ENCODE assay signal across 27 mouse cellular contexts in genomic region chrX:161952356-161952755, GRCm38 (mm10).
A peak's percentile ranks its signal among the peaks of the same experiment; 100 is the strongest.
DNase-seq lines count a peak whose midpoint lies in the region; ATAC-seq lines count a peak whose summit lies in the region.
"Had no signal": no experiment of that assay in that cellular context is flagged by ENCODE, and none has a peak within 500 bp of the region (broad histone marks: within the 10 kb centered on the region; RNA-seq: fewer than 3 reads in every experiment).

No protein-coding gene starts in this region.

- no peaks in the 10 kb centered on the region for H3K36me3 ChIP-seq in forebrain, embryonic 14.5 days (ENCODE audit: control insufficient read depth, insufficient read depth, low read length)
- no peaks in the 10 kb centered on the region for H3K36me3 ChIP-seq in forebrain, embryonic 12.5 days (replicated peaks)
- H3K36me3 ChIP-seq: embryonic facial prominence, embryonic 10.5 days; embryonic facial prominence, embryonic 13.5 days; hindbrain, embryonic 10.5 days; hindbrain, embryonic 13.5 days; intestine, embryonic 15.5 days had no signal

- no peaks in the 10 kb centered on the region for H3K4me1 ChIP-seq in forebrain, embryonic 14.5 days (ENCODE audit: control insufficient read depth, insufficient read depth, low read length)
- H3K4me1 ChIP-seq in forebrain, embryonic 12.5 days: no peaks in the 10 kb centered on the region
- H3K4me1 ChIP-seq: embryonic facial prominence, embryonic 13.5 days; intestine, embryonic 15.5 days had no signal

- no peak overlapping the region for H3K4me3 ChIP-seq in forebrain, embryonic 14.5 days (ENCODE audit: low read depth, low read length)
- H3K4me3 ChIP-seq in forebrain, embryonic 12.5 days (replicated peaks): no peak overlapping the region
- H3K4me3 ChIP-seq: embryonic facial prominence, embryonic 10.5 days; embryonic facial prominence, embryonic 13.5 days; erythroblast, embryonic 14.5 days; gastrocnemius, adult 2 months; hindbrain, embryonic 10.5 days; hindbrain, embryonic 13.5 days; intestine, embryonic 15.5 days had no signal

- H3K4me2 ChIP-seq in forebrain, embryonic 14.5 days (ENCODE audit: low read length): no peak overlapping the region
- no peak overlapping the region for H3K4me2 ChIP-seq in forebrain, embryonic 12.5 days
- H3K4me2 ChIP-seq: embryonic facial prominence, embryonic 13.5 days; heart, embryonic 11.5 days; hindbrain, embryonic 13.5 days; intestine, embryonic 15.5 days had no signal

- no peak overlapping the region for H3K9ac ChIP-seq in forebrain, embryonic 14.5 days (ENCODE audit: low read length)
- H3K9ac ChIP-seq in forebrain, embryonic 12.5 days: no peak overlapping the region
- H3K9ac ChIP-seq: embryonic facial prominence, embryonic 13.5 days; hindbrain, embryonic 13.5 days; intestine, embryonic 15.5 days had no signal

- H3K27me3 ChIP-seq in forebrain, embryonic 14.5 days (replicated peaks; ENCODE audit: control insufficient read depth, insufficient read depth, low read length): no peaks in the 10 kb centered on the region
- H3K27me3 ChIP-seq in forebrain, embryonic 12.5 days: peaks cover 30% of the 10 kb centered on the region
- H3K27me3 ChIP-seq: intestine, embryonic 15.5 days had no signal

- no peak overlapping the region for H3K27ac ChIP-seq in forebrain, embryonic 14.5 days (ENCODE audit: low read depth, low read length)
- H3K27ac ChIP-seq in forebrain, embryonic 12.5 days: no peak overlapping the region
- H3K27ac ChIP-seq: embryonic facial prominence, embryonic 10.5 days; embryonic facial prominence, embryonic 13.5 days; gastrocnemius, adult 2 months; hindbrain, embryonic 10.5 days; hindbrain, embryonic 13.5 days; intestine, embryonic 15.5 days had no signal

- no peaks in the 10 kb centered on the region for H3K9me3 ChIP-seq in forebrain, embryonic 14.5 days (replicated peaks; ENCODE audit: control insufficient read depth, low read length)
- no peaks in the 10 kb centered on the region for H3K9me3 ChIP-seq in forebrain, embryonic 12.5 days
- H3K9me3 ChIP-seq: embryonic facial prominence, embryonic 10.5 days; embryonic facial prominence, embryonic 13.5 days; hindbrain, embryonic 10.5 days; hindbrain, embryonic 13.5 days; intestine, embryonic 15.5 days had no signal

- peak; percentile 41 for DNase-seq in forebrain, embryonic 14.5 days (ENCODE audit: low spot score)
- no peak for DNase-seq in frontal cortex, postnatal 25 days (ENCODE audit: low spot score in 2 of 2)
- peak; percentile 48 for DNase-seq in brain, adult 2 months (ENCODE audit: low read depth, low spot score)
- no peak for DNase-seq in MN1 (ENCODE audit: low spot score)
- DNase-seq: adrenal gland, postnatal 10 days; adrenal gland, postnatal 36 days; cerebellum, adult 11-12 months; cerebellum, adult 8-10 months; cerebellum, postnatal 10 days; cerebellum, postnatal 36 days; embryo, embryonic 11 days; gastrocnemius, adult 2 months; gastrocnemius, postnatal 14 days; heart, adult 11 months; heart, postnatal 36 days; kidney, adult 11 months had no signal

- no peak for ATAC-seq in forebrain, embryonic 14.5 days
- no peak for ATAC-seq in forebrain, embryonic 12.5 days (ENCODE audit: low FRiP score)
- ATAC-seq in frontal cortex, adult (ENCODE audit: low TSS enrichment): peak; percentile 59
- ATAC-seq: hindbrain, embryonic 16.5 days; intestine, embryonic 15.5 days; Patski had no signal

Comparison
In these comparisons a context has a peak if more than half of its experiments do, and no peak if none do; other contexts are left out.
1. DNase-seq: peak in forebrain, embryonic 14.5 days (single experiment) and brain, adult 2 months (single experiment); none in frontal cortex, postnatal 25 days (0 of 2) and MN1 (single experiment).